Mouse (Mus musculus): ENCODE measurements at regions not wholly inside any gene's neighbourhood (a gene's known extent, or its start where the extent isn't known, plus 50 kb on each side); places are given as distances from the start of the nearest gene placed in this dataset.

DNA sequence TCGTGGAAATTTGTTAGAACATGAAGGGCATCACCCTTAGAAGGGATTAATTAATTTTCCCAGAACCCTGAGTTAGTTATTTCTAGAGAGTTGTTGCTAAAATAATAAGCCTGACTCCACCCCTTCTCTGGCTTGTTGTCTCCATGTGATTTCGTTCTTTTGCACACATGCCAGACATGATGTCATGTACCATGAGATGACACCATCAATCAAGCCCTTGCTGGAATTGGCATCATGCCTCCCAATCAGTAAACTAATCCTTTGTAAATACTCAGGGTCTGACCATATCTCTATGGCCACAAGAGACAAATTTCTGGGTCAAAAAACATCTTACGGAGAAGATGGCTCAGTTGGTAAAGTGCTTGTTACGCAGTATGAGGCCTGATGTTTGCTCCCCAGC lies 93.2 kb upstream of the 1700056E22Rik start:
- no peak for TF ChIP-seq CTCF (IDR thresholded peaks at IDR 0.05; ENCODE audit: control insufficient read depth, insufficient read depth, insufficient read length)
- no peak for TF ChIP-seq MAX (IDR thresholded peaks at IDR 0.05)

All from C2C12 (cell line).